Mouse (Mus musculus): ENCODE measurements at regions not wholly inside any gene's neighbourhood (a gene's known extent, or its start where the extent isn't known, plus 50 kb on each side); places are given as distances from the start of the nearest gene placed in this dataset.

DNA sequence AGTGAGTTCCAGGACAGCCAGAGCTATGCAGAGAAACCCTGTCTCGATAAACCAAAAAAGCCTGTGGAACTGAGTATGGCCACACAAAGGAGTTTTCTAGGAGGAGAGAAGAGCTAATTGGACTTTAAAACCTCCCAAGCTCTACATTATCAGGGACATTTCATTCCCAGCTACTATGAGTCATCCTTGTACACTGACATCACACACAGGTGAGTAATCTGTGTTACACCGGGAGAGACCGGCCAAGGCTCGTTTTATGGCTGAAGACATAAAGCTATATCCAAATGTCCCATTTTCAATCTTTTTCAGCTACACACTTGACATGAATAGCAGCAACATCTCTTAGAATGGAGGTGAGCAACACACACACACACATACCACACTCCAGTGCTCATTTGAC, 229.5 kb downstream of the Ankrd16 start:
- no peak for TF ChIP-seq POLR2AphosphoS5 (IDR thresholded peaks at IDR 0.05; ENCODE audit: insufficient replicate concordance, low read depth, low read length)
- TF ChIP-seq CTCF (IDR thresholded peaks at IDR 0.05; ENCODE audit: low read depth, low read length), result no peak
- TF ChIP-seq GATA2 (IDR thresholded peaks at IDR 0.05; ENCODE audit: borderline replicate concordance, low read depth, low read length), result no peak

Measured in G1E (cell line).